Mouse (Mus musculus): ENCODE results near the gene Zfp512. TPM values are rescaled to one million over a fixed set of nuclear protein-coding genes. Genes with fewer than 3 reads are reported as not detected.
A peak's percentile ranks its signal among the peaks of the same experiment; 100 is the strongest.
"Not testable (repeated sequence)": the region's sequence is repeated elsewhere in the genome, so short reads cannot be mapped to it uniquely, and the experiment has no call there.

Gene Zfp512
- polyA plus RNA-seq, 1 experiment, result 0.64 TPM

- no peaks in the 10 kb centered on the region for H3K27me3 ChIP-seq (ENCODE audit: control insufficient read depth)
- H3K36me3 ChIP-seq (ENCODE audit: control insufficient read depth), result peaks cover 45% of the 10 kb centered on the region
- H3K4me3 ChIP-seq (replicated peaks), result peak overlapping the region; percentile 89
- peaks cover 32% of the 10 kb centered on the region for H3K4me1 ChIP-seq (ENCODE audit: control insufficient read depth)
- TF ChIP-seq GATA1 (IDR thresholded peaks at IDR 0.05; ENCODE audit: low read length), result no peak
- no peak for TF ChIP-seq TAL1 (IDR thresholded peaks at IDR 0.05; ENCODE audit: low read length)
- no peaks in the 10 kb centered on the region for H3K9me3 ChIP-seq (ENCODE audit: control insufficient read depth, low read length)
Measured at GRCm38 (mm10) chr5:31527117-31527680, 75.0 kb downstream of the Zfp512 start.

- H3K9me3 ChIP-seq (ENCODE audit: control insufficient read depth, low read length); H3K27me3 ChIP-seq (ENCODE audit: control insufficient read depth): not testable (repeated sequence)
- H3K36me3 ChIP-seq (ENCODE audit: control insufficient read depth), result peaks cover 45% of the 10 kb centered on the region
- H3K4me1 ChIP-seq (ENCODE audit: control insufficient read depth), result peaks cover 32% of the 10 kb centered on the region
- peak within 1 kb of the TSS; percentile 89 for H3K4me3 ChIP-seq (replicated peaks)
Measured at GRCm38 (mm10) chr5:31527707-31528106, 75.5 kb downstream of the Zfp512 start, which contains the start of gene Supt7l. Gene Supt7l (minus strand): TSS chr5:31527807.

- H3K36me3 ChIP-seq (ENCODE audit: control insufficient read depth), result peaks cover 48% of the 10 kb centered on the region
- H3K4me3 ChIP-seq (replicated peaks), result no peak overlapping the region
- H3K9me3 ChIP-seq (ENCODE audit: control insufficient read depth, low read length), result no peaks in the 10 kb centered on the region
- H3K27me3 ChIP-seq (ENCODE audit: control insufficient read depth), result no peaks in the 10 kb centered on the region
- H3K4me1 ChIP-seq (ENCODE audit: control insufficient read depth), result peaks cover 32% of the 10 kb centered on the region
- TF ChIP-seq GATA1 (IDR thresholded peaks at IDR 0.05; ENCODE audit: low read length) (no peak), TAL1 (IDR thresholded peaks at IDR 0.05; ENCODE audit: low read length) (no peak)
Measured at GRCm38 (mm10) chr5:31528560-31528959, 76.3 kb downstream of the Zfp512 start.

Other genes starting within 250 kb of the Zfp512 start
- gene Ppm1g, start 231.7 kb upstream of the Zfp512 start, polyA plus RNA-seq (2012), result 31.4 and 40.0 TPM in 2 replicates
- 2.3 and 2.6 TPM in 2 replicates for gene Nrbp1, start 211.6 kb upstream of the Zfp512 start, polyA plus RNA-seq (2012)
- gene Gm9970, start 211.2 kb upstream of the Zfp512 start, polyA plus RNA-seq (2012), result not detected in 2 replicates
- gene Krtcap3, start 200.7 kb upstream of the Zfp512 start, polyA plus RNA-seq (2012), result 0.06 and 0.14 TPM in 2 replicates
- 0.30 and 0.43 TPM in 2 replicates for gene Ift172, start 161.3 kb upstream of the Zfp512 start, polyA plus RNA-seq (2012)
- 0.17 TPM in 1 of 2 replicates, not detected in the other for gene Fndc4, start 156.4 kb upstream of the Zfp512 start, polyA plus RNA-seq (2012)
- gene Gckr, start 155.0 kb upstream of the Zfp512 start, polyA plus RNA-seq (2012), result not detected in 2 replicates
- not detected in 2 replicates for gene 4930548H24Rik, start 33.3 kb downstream of the Zfp512 start, polyA plus RNA-seq (2012)
- gene Gpn1, start 42.3 kb downstream of the Zfp512 start, polyA plus RNA-seq (2012), result 0.31 and 0.81 TPM in 2 replicates
- 0.77 and 1.6 TPM in 2 replicates for gene Slc4a1ap, start 74.6 kb downstream of the Zfp512 start, polyA plus RNA-seq (2012)
- gene Supt7l, start 75.4 kb downstream of the Zfp512 start, polyA plus RNA-seq (2012), result 0.54 and 0.64 TPM in 2 replicates
- gene Mrpl33, start 144.5 kb downstream of the Zfp512 start, polyA plus RNA-seq (2012), result 0.67 and 0.78 TPM in 2 replicates
- gene Rbks, start 245.2 kb downstream of the Zfp512 start, polyA plus RNA-seq (2012), result 1.3 and 2.2 TPM in 2 replicates
- gene Babam2, start 245.3 kb downstream of the Zfp512 start, polyA plus RNA-seq (2012), result 7.0 and 9.5 TPM in 2 replicates